Mouse (Mus musculus) liver, embryonic 12.5 days (tissue): Measurements from ENCODE around the gene Tsg101. TPM values are rescaled to one million over a fixed set of nuclear protein-coding genes. Genes with fewer than 3 reads are reported as not detected.
A peak's percentile ranks its signal among the peaks of the same experiment; 100 is the strongest.
"Not testable (repeated sequence)": the region's sequence is repeated elsewhere in the genome, so short reads cannot be mapped to it uniquely, and the experiment has no call there.

ENCODE experiments used
- ATAC-seq: fragments of 200-750 bp; cut with Nextera tagmentation; 2 replicates; pipeline ENCODE4 v1.8.0; 2017; ENCODE audit warnings: moderate number of reproducible peaks, mild to moderate bottlenecking, moderate library complexity
- H3K27ac ChIP-seq: fragments of 300-500 bp; sonication (generic); 2 replicates; pipeline ENCODE4 v1.5.1; 2016; ENCODE audit warnings: mild to moderate bottlenecking
- H3K27me3 ChIP-seq: fragments of 300-500 bp; sonication (generic); replicated peaks from 2 replicates; pipeline ENCODE4 v1.6.1; 2016; ENCODE audit warnings: mild to moderate bottlenecking, moderate library complexity
- H3K36me3 ChIP-seq: fragments of 300-500 bp; sonication (generic); 2 replicates; pipeline ENCODE4 v1.6.1; 2016; ENCODE audit warnings: mild to moderate bottlenecking, moderate library complexity
- H3K4me1 ChIP-seq: fragments of 300-500 bp; sonication (generic); 2 replicates; pipeline ENCODE4 v1.6.1; 2016
- H3K4me2 ChIP-seq: fragments of 300-500 bp; sonication (generic); 2 replicates; pipeline ENCODE4 v1.6.1; 2016; ENCODE audit warnings: mild to moderate bottlenecking, moderate library complexity
- H3K4me3 ChIP-seq: fragments of 300-500 bp; sonication (generic); 2 replicates; pipeline ENCODE4 v1.5.1; 2016; ENCODE audit warnings: mild to moderate bottlenecking, moderate library complexity
- H3K9ac ChIP-seq: fragments of 300-500 bp; sonication (generic); 2 replicates; pipeline ENCODE4 v1.6.1; 2016; ENCODE audit warnings: mild to moderate bottlenecking, moderate library complexity
- H3K9me3 ChIP-seq: fragments of 300-500 bp; sonication (generic); replicated peaks from 2 replicates; pipeline ENCODE4 v1.6.1; 2016; ENCODE audit warnings: mild to moderate bottlenecking, moderate library complexity
- WGBS: fragments of 180-500 bp; shearing (Covaris S2); methylation state at CpG from one replicate; pipeline ENCODE4 v1.1.7; 2016; ENCODE audit not compliant: insufficient replicate concordance; 5-methylcytosine and 5-hydroxymethylcytosine counted together
- polyA plus RNA-seq: library from polyadenylated mRNA; unstranded; fragments of >200 nt; fragmentation: Nextera tagmentation; extraction: Ambion mirVana; gene quantifications from 2 replicates; pipeline ENCODE4 v1.2.1, GENCODE M21; 2016

Tsg101 gene
- polyA plus RNA-seq, 1 experiment from 2014 or later, result 84.7 TPM

GRCm38 (mm10) chr7:46922075-46922474 is 2.3 kb upstream of the Tsg101 start:
- 84% methylated on average over 4 of the region's 4 CpGs for WGBS
- ATAC-seq, result no peak
- Histone ChIP-seq H3K4me2 (no peak overlapping the region), H3K36me3 (peaks cover 10% of the 10 kb centered on the region), H3K9me3 (no peaks in the 10 kb centered on the region), H3K4me3 (no peak overlapping the region), H3K27me3 (no peaks in the 10 kb centered on the region), H3K9ac (no peak overlapping the region), H3K27ac (no peak overlapping the region), H3K4me1 (peaks cover 32% of the 10 kb centered on the region)

DNA sequence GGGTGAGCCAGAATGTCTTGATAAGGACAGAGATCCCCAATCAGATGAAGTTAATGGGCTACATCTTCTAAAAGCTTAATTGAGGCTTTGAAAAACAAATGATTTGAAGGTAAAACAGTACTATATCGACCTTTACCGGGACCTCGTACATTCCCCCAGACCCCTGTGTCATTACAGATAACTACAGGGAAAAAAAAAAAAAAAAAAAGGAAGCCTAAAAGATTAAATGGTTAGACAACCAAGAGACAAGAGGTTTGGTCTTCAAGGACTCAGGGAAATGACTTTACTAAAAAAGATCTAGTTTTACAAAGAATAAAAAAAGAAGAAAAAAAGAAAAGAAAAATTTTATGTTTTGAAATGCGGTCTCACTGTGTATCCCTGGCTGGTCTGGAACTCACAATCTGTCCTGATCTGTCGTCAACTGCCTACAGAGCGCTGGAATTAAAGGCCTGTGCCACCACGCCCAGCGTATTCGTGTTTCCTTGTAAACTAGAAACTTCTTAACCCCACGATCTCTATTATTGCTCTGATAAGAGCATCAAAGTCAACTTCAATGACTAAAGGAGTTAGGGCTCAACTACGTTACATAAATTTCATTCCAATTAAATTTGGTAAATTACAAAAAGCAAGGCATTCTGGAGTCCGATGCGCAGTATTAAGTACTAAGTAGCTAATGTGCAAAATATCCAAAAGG is 944 bp downstream of the Tsg101 start:
- H3K9ac ChIP-seq, result peak overlapping the region; percentile 89
- H3K4me1 ChIP-seq, result peaks cover 40% of the 10 kb centered on the region
- 4% methylated on average over 13 of the region's 13 CpGs for WGBS
- no peak for ATAC-seq
- no peaks in the 10 kb centered on the region for H3K9me3 ChIP-seq
- peaks cover 21% of the 10 kb centered on the region for H3K36me3 ChIP-seq
- H3K4me2 ChIP-seq, result peak overlapping the region; percentile 81
- no peaks in the 10 kb centered on the region for H3K27me3 ChIP-seq
- peak overlapping the region; percentile 99 for H3K4me3 ChIP-seq
- H3K27ac ChIP-seq, result peak overlapping the region; percentile 94

DNA sequence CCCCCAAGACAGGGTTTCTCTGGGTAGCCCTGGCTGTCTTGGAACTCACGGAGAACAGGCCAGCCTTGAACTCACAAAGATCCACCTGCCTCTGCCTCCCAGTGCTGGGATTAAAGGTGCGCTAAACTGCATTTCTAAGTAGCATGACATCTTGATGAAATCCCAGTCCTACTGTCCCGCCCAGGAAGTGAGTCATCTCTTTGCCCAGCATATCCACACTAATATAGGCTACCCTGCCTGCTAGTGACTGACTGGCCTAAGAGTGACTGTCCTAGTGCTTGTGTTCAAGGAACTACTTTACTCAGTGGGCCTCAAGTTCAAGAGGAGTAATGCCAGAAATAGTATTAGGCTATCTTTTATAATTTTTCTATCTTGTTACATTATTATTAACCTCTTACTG is 3.4 kb downstream of the Tsg101 start:
- no peak overlapping the region for H3K4me2 ChIP-seq
- no peak for ATAC-seq
- WGBS, result 80% methylated on average over 3 of the region's 3 CpGs

GRCm38 (mm10) chr7:46911250-46911649 is 8.5 kb downstream of the Tsg101 start:
- WGBS, result 72% methylated on average over 3 of the region's 3 CpGs
- Histone ChIP-seq H3K27me3 (no peaks in the 10 kb centered on the region), H3K9me3 (no peaks in the 10 kb centered on the region), H3K4me3 (no peak overlapping the region), H3K9ac (no peak overlapping the region), H3K4me2 (no peak overlapping the region), H3K27ac (no peak overlapping the region), H3K36me3 (peaks cover 82% of the 10 kb centered on the region), H3K4me1 (peaks cover 4% of the 10 kb centered on the region; the same call in 1 of the 2 replicates)
- ATAC-seq, result no peak

More for the DNA sequence above, 3.4 kb downstream of the Tsg101 start:
- Histone ChIP-seq H3K9ac (no peak overlapping the region), H3K27me3 (no peaks in the 10 kb centered on the region), H3K27ac (no peak overlapping the region), H3K36me3 (peaks cover 45% of the 10 kb centered on the region), H3K4me3 (no peak overlapping the region), H3K4me1 (peaks cover 40% of the 10 kb centered on the region), H3K9me3 (no peaks in the 10 kb centered on the region)

GRCm38 (mm10) chr7:46899343-46899742 is 20.4 kb downstream of the Tsg101 start:
- Histone ChIP-seq H3K9ac (no peak overlapping the region), H3K4me1 (peaks cover 4% of the 10 kb centered on the region; the same call in 1 of the 2 replicates), H3K36me3 (peaks cover 95% of the 10 kb centered on the region), H3K27me3 (no peaks in the 10 kb centered on the region), H3K9me3 (no peaks in the 10 kb centered on the region), H3K4me3 (no peak overlapping the region), H3K27ac (no peak overlapping the region), H3K4me2 (no peak overlapping the region)
- ATAC-seq, result no peak
- 27% methylated on average over 3 of the region's 3 CpGs for WGBS

DNA sequence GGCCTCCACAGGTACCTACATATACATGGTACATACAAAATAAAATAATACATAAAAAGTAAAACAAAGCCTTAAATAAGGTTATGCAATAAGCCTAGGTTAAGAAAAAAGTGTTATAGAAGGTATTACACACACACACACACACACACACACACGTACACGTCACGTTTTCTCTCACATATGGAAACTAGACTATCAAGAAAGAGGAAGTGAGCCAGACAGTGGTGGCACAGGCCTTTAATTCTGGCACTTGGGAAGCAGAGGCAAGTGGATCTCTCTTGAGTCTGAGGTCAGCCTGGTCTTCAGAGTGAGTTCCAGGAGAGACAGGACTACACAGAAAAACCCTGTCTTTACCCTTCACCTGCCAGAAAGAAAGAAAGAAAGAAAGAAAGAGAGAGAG is 24.3 kb downstream of the Tsg101 start:
- H3K36me3 ChIP-seq, result peaks cover 95% of the 10 kb centered on the region
- no peak overlapping the region for H3K27ac ChIP-seq
- ATAC-seq, result no peak
- no peak overlapping the region for H3K4me3 ChIP-seq
- peaks cover 4% of the 10 kb centered on the region; the same call in 1 of the 2 replicates for H3K4me1 ChIP-seq
- no peak overlapping the region for H3K9ac ChIP-seq
- WGBS, result 62% methylated on average over 3 of the region's 3 CpGs
- no peak overlapping the region for H3K4me2 ChIP-seq
- H3K27me3 ChIP-seq, result no peaks in the 10 kb centered on the region
- no peaks in the 10 kb centered on the region for H3K9me3 ChIP-seq

DNA sequence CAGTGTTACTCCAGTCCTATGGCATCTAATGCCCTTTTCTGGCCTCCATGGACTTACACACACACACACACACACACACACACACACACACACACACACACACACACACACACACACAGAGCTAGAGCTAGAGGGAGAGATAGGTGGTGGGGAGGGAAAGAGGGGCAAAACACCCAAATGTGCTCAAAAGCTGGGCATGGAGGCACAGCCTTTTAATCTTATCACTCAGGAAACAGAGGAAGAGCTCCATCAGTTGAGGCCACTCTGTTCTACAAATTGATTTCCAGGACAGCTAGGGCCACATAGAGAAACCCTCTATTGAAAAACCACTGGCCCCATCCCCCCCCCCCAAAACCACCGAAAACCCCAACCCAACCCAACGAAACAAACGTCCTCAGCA is 36.5 kb downstream of the Tsg101 start:
- 6% methylated on average over 3 of the region's 3 CpGs for WGBS
- Histone ChIP-seq H3K36me3 (peaks cover 39% of the 10 kb centered on the region), H3K4me3 (no peak overlapping the region), H3K9ac (no peak overlapping the region), H3K27me3 (no peaks in the 10 kb centered on the region), H3K27ac (no peak overlapping the region), H3K9me3 (no peaks in the 10 kb centered on the region), H3K4me2 (no peak overlapping the region), H3K4me1 (peaks cover 22% of the 10 kb centered on the region)
- peak; percentile 54 for ATAC-seq

DNA sequence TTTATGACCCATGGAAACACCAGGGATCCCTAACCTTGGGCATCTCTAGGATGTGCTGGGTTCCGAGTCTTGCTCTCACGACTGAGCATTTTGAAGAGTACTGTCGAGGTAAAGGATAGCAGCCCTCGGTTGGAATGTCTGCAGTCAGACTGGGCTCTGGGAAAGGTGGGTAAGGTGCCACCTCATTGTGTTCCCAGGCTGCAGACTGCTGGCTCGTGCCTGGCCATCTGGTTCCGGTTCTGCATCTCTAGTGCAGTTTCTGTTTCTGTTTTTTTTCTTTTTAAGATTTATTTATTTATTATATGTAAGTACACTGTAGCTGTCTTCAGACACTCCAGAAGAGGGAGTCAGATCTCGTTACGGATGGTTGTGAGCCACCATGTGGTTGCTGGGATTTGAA is 37.8 kb downstream of the Tsg101 start:
- H3K27ac ChIP-seq, H3K9ac ChIP-seq, H3K4me2 ChIP-seq, H3K9me3 ChIP-seq, H3K4me3 ChIP-seq, H3K27me3 ChIP-seq, ATAC-seq: not testable (repeated sequence)
- Histone ChIP-seq H3K4me1 (peaks cover 35% of the 10 kb centered on the region), H3K36me3 (peaks cover 25% of the 10 kb centered on the region)
- 78% methylated on average over 8 of the region's 8 CpGs for WGBS

DNA sequence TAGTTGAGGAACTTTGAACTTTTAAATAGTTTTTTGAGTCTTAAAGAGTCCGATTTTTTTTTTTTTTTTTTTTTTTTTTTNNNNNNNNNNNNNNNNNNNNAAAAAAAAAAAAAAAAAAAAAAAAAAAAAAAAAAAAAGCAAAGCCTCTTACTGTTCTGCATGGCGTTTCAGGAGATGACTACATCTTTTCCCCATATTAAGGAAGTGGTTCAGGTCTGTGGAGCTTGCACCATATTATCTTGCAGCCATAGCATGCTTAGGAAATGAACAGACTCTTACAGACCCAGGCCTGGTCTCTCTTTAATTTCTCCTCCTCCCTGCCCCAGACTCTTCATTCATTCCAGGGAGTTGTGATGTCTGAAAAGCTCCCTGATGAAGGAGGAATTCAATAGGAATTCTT is 38.8 kb downstream of the Tsg101 start:
- H3K4me3 ChIP-seq, result no peak overlapping the region
- no peak overlapping the region for H3K27ac ChIP-seq
- H3K9me3 ChIP-seq, result no peaks in the 10 kb centered on the region
- no peaks in the 10 kb centered on the region for H3K27me3 ChIP-seq
- no peak overlapping the region for H3K4me2 ChIP-seq
- no peak for ATAC-seq
- H3K36me3 ChIP-seq, result peaks cover 16% of the 10 kb centered on the region
- peaks cover 36% of the 10 kb centered on the region for H3K4me1 ChIP-seq
- H3K9ac ChIP-seq, result no peak overlapping the region
- 50% methylated on average over 2 of the region's 2 CpGs for WGBS

- Histone ChIP-seq H3K4me3 (no peak overlapping the region), H3K9me3 (no peaks in the 10 kb centered on the region), H3K36me3 (peaks cover 4% of the 10 kb centered on the region), H3K27me3 (no peaks in the 10 kb centered on the region), H3K27ac (no peak overlapping the region), H3K9ac (no peak overlapping the region), H3K4me2 (no peak overlapping the region), H3K4me1 (peaks cover 36% of the 10 kb centered on the region)
- ATAC-seq, result no peak
- WGBS, result 82% methylated on average over 5 of the region's 5 CpGs
Observed at GRCm38 (mm10) chr7:46879851-46880250, 39.9 kb downstream of the Tsg101 start.

- ATAC-seq, result no peak
- Histone ChIP-seq H3K4me1 (peaks cover 17% of the 10 kb centered on the region), H3K36me3 (no peaks in the 10 kb centered on the region), H3K4me3 (no peak overlapping the region), H3K27me3 (no peaks in the 10 kb centered on the region), H3K9me3 (no peaks in the 10 kb centered on the region), H3K4me2 (no peak overlapping the region), H3K27ac (no peak overlapping the region), H3K9ac (no peak overlapping the region)
- 20% methylated on average over 6 of the region's 6 CpGs for WGBS
Observed at GRCm38 (mm10) chr7:46877255-46877654, 42.5 kb downstream of the Tsg101 start.

GRCm38 (mm10) chr7:46876841-46877240 is 42.9 kb downstream of the Tsg101 start:
- Histone ChIP-seq H3K4me1 (peaks cover 16% of the 10 kb centered on the region), H3K4me3 (no peak overlapping the region), H3K9ac (no peak overlapping the region), H3K27ac (no peak overlapping the region), H3K4me2 (no peak overlapping the region), H3K36me3 (no peaks in the 10 kb centered on the region), H3K27me3 (no peaks in the 10 kb centered on the region), H3K9me3 (no peaks in the 10 kb centered on the region)
- 43% methylated on average over 4 of the region's 4 CpGs for WGBS
- 0 out of 2 replicates have a peak, but pooled peaks have one; percentile 17 for ATAC-seq

DNA sequence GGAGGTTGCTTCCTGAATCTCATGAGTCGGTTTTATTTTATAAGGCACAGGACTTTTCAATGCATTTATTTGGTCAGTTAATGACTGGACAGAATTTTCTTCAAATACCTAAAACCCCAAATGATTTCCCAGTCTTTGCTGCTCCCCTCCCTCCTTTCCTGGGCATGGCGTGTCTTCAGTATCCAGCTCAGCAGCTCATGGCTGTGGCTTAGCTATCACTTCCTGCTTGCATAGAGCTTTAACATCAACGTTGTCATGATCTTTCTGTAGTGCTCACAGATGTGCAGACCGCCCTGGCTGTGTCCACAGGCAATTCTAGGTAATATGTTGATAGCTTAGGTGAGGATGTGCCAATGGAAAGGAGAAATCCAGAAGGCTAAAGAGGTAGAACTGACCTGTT is 47.8 kb downstream of the Tsg101 start:
- peaks cover 1% of the 10 kb centered on the region; the same call in 1 of the 2 replicates for H3K4me1 ChIP-seq
- H3K36me3 ChIP-seq, result no peaks in the 10 kb centered on the region
- H3K4me2 ChIP-seq, result no peak overlapping the region
- H3K4me3 ChIP-seq, result no peak overlapping the region
- no peaks in the 10 kb centered on the region for H3K9me3 ChIP-seq
- no peak overlapping the region for H3K9ac ChIP-seq
- no peaks in the 10 kb centered on the region for H3K27me3 ChIP-seq
- WGBS, result 29% methylated on average over 4 of the region's 4 CpGs
- no peak overlapping the region for H3K27ac ChIP-seq
- ATAC-seq, result no peak
